Mouse (Mus musculus): ENCODE measurements at regions not wholly inside any gene's neighbourhood (a gene's known extent, or its start where the extent isn't known, plus 50 kb on each side); places are given as distances from the start of the nearest gene placed in this dataset.
A peak's percentile ranks its signal among the peaks of the same experiment; 100 is the strongest.

DNA sequence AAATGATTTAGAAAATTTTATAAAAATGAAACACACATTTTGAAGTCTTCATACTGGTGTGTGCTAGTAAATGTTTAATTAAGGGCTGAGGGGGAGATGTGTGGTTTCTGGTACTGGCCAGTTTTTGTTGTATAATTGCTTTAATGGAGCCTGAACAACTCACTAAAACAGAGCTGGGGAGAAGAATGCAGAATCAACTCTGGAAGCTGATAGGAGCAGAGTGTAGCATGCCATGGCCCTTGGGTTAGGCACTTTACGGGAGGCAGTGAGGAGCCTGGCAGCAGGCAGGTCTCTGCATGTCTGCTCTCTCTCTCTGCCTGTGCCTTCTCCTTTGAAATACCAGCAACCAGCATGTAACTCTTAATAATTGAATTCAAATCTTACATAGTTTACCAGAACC, 104.9 kb downstream of the Tmem30b start:
- Histone ChIP-seq H3K27me3 (replicated peaks; ENCODE audit: control insufficient read depth, insufficient read depth, low read length) (no peaks in the 10 kb centered on the region), H3K36me3 (ENCODE audit: control insufficient read depth, insufficient read depth, low read length) (no peaks in the 10 kb centered on the region), H3K9ac (ENCODE audit: low read length) (no peak overlapping the region), H3K4me3 (ENCODE audit: low read depth, low read length) (no peak overlapping the region), H3K4me1 (ENCODE audit: control insufficient read depth, insufficient read depth, low read length) (no peaks in the 10 kb centered on the region), H3K4me2 (ENCODE audit: low read length) (no peak overlapping the region), H3K27ac (ENCODE audit: low read depth, low read length) (no peak overlapping the region), H3K9me3 (replicated peaks; ENCODE audit: control insufficient read depth, low read length) (no peaks in the 10 kb centered on the region)
- WGBS = 48% methylated on average over 1 of the region's 1 CpGs
- no peak for ATAC-seq
- no peak for DNase-seq (ENCODE audit: low spot score)

DNA sequence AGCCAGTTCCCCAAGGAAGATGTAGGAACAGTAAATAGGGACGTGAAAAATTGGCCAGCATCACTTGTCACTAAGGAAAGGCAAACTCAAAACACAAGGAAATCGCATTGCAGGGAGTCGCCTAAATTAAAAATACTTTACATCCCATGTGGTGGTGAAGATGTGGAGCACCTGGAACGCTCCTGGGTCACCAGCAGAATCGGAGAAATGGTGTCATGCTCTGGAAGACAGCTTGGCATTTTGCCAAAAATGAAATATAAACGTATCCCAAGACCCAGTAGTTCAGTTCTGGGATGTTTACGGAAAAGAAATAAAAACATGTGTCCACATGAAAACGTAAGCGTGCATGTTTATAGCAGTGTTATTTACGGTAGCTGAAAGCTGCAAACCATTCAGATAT, 111.5 kb downstream of the Tmem30b start:
- Histone ChIP-seq H3K36me3 (ENCODE audit: control insufficient read depth, insufficient read depth, low read length) (no peaks in the 10 kb centered on the region), H3K9me3 (replicated peaks; ENCODE audit: control insufficient read depth, low read length) (no peaks in the 10 kb centered on the region), H3K4me1 (ENCODE audit: control insufficient read depth, insufficient read depth, low read length) (no peaks in the 10 kb centered on the region), H3K4me2 (ENCODE audit: low read length) (no peak overlapping the region), H3K27ac (ENCODE audit: low read depth, low read length) (no peak overlapping the region), H3K4me3 (ENCODE audit: low read depth, low read length) (no peak overlapping the region), H3K27me3 (replicated peaks; ENCODE audit: control insufficient read depth, insufficient read depth, low read length) (no peaks in the 10 kb centered on the region), H3K9ac (ENCODE audit: low read length) (no peak overlapping the region)
- ATAC-seq = no peak
- WGBS = 89% methylated on average over 10 of the region's 10 CpGs
- no peak for DNase-seq (ENCODE audit: low spot score)

DNA sequence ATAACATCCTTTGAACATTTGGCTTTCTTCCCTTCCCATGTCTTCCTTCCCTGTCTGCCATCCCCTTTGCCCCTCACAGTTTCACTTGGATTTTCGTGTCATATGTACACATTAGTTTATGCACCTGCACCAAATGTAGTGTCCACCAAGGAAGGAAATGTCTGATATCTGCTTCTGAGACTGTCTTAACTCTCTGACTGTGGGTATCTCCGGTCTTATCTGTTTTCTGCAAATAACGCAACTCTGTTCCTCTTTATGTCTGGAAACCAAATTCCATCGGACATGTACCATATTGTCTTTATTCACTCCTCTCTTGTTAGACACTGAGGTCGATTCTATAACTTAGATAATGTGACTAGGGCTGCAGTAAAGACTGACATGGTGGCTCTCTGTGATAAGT, 113.6 kb downstream of the Tmem30b start:
- DNase-seq (ENCODE audit: low spot score) (no peak), ATAC-seq (no peak)
- Histone ChIP-seq H3K4me1 (ENCODE audit: control insufficient read depth, insufficient read depth, low read length) (no peaks in the 10 kb centered on the region), H3K36me3 (ENCODE audit: control insufficient read depth, insufficient read depth, low read length) (no peaks in the 10 kb centered on the region), H3K4me2 (ENCODE audit: low read length) (no peak overlapping the region), H3K9ac (ENCODE audit: low read length) (no peak overlapping the region), H3K9me3 (replicated peaks; ENCODE audit: control insufficient read depth, low read length) (no peaks in the 10 kb centered on the region), H3K27me3 (replicated peaks; ENCODE audit: control insufficient read depth, insufficient read depth, low read length) (no peaks in the 10 kb centered on the region), H3K4me3 (ENCODE audit: low read depth, low read length) (no peak overlapping the region), H3K27ac (ENCODE audit: low read depth, low read length) (no peak overlapping the region)
- 89% methylated on average over 5 of the region's 5 CpGs for WGBS

DNA sequence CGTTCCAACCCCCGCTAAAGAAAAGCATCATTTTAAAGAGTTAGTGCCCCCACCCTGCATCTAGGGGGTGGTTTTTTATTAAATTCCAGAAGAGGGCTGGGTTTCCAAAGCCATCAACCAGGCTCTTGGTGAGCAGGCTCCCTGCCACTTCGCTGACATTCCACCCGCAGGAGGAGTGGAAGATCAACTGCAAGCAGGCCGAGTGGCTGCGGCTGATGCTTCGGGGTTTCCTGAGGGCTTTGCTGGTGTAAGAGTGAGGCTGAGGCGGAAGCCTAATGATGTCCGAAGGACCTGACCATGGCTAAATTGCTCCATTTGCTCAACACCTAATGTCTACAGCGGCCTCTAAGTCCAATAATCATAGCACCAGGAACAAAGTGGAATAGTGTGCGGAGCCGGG, 118.0 kb downstream of the Tmem30b start:
- Histone ChIP-seq H3K9me3 (replicated peaks; ENCODE audit: control insufficient read depth, low read length) (no peaks in the 10 kb centered on the region), H3K4me2 (ENCODE audit: low read length) (no peak overlapping the region), H3K9ac (ENCODE audit: low read length) (no peak overlapping the region), H3K27ac (ENCODE audit: low read depth, low read length) (no peak overlapping the region), H3K4me3 (ENCODE audit: low read depth, low read length) (no peak overlapping the region), H3K4me1 (ENCODE audit: control insufficient read depth, insufficient read depth, low read length) (no peaks in the 10 kb centered on the region), H3K36me3 (ENCODE audit: control insufficient read depth, insufficient read depth, low read length) (no peaks in the 10 kb centered on the region), H3K27me3 (replicated peaks; ENCODE audit: control insufficient read depth, insufficient read depth, low read length) (no peaks in the 10 kb centered on the region)
- no peak for DNase-seq (ENCODE audit: low spot score)
- ATAC-seq = no peak
- whole genome bisulfite sequencing = 71% methylated on average over 12 of the region's 12 CpGs

DNA sequence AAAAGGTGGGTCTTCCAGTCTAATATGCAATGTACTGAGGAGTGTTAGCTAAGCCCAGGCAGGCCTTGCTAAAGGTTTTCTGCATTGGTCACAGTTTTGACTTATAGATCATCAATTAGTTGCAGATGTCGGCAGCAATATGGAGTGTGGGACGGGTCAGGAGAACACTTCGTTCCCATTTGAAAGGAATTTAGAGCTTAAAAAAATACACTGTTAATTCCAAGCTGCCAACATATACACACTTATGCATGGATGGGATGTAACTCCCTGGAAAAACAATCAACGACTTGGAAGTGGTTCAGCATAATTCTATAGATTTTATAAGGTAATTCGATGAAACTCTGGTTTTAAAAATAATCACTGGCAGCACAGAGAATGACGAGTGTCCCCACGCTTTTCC, 121.4 kb downstream of the Tmem30b start:
- no peak for ATAC-seq
- no peak overlapping the region for H3K4me2 ChIP-seq (ENCODE audit: low read length)
- H3K27ac ChIP-seq (ENCODE audit: low read depth, low read length) = no peak overlapping the region
- no peaks in the 10 kb centered on the region for H3K4me1 ChIP-seq (ENCODE audit: control insufficient read depth, insufficient read depth, low read length)
- H3K9ac ChIP-seq (ENCODE audit: low read length) = no peak overlapping the region
- H3K4me3 ChIP-seq (ENCODE audit: low read depth, low read length) = no peak overlapping the region
- H3K27me3 ChIP-seq (replicated peaks; ENCODE audit: control insufficient read depth, insufficient read depth, low read length) = no peaks in the 10 kb centered on the region
- WGBS = 91% methylated on average over 7 of the region's 7 CpGs
- H3K36me3 ChIP-seq (ENCODE audit: control insufficient read depth, insufficient read depth, low read length) = no peaks in the 10 kb centered on the region
- no peak for DNase-seq (ENCODE audit: low spot score)
- H3K9me3 ChIP-seq (replicated peaks; ENCODE audit: control insufficient read depth, low read length) = no peaks in the 10 kb centered on the region

DNA sequence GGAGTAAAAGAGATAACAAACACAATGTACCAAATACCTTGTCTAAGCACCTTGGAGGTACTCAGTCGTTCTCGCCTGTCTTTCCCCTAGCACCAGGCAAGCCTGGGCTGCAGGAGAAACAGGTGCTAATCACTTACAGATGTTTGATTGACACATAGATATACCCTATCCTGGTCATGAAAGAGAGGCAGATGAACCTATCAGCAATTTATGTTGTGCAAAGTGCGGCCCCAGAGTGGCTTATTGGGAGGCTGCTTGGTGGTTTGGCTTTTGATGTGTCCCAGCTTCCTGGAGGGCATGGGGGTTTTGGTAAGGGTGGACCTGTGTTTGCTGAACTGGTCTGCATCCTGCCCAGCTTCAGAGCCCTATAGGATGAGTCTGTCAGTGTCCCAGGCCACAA, 129.1 kb downstream of the Tmem30b start:
- 88% methylated on average over 3 of the region's 3 CpGs for WGBS
- no peaks in the 10 kb centered on the region for H3K36me3 ChIP-seq (ENCODE audit: control insufficient read depth, insufficient read depth, low read length)

DNA sequence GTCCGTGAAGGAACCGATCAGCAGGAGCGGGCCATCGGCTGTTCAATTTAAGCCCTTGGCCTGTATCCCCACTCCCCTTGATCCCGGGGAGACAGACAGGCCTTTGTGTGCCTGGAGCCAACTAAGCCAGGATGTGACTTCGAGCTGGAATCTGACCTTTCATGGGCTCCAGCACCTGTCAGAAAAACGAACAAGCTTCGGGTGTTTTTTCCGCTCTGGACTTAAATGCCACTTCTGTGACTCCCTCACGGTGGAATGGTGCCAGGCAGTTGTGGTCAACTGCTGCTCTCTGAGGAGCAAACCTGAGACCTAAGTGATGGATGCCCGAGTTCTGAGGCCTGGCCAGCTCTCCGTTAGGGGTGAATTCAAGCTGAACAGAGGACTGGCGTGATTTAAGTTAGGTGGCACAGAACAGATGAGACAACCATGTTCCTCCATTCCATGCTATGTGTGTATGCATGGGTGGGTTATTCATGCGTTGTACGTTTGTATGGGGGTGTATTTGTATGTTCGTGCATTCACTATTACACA, 129.8 kb downstream of the Tmem30b start:
- Histone ChIP-seq H3K36me3 (ENCODE audit: control insufficient read depth, insufficient read depth, low read length) (no peaks in the 10 kb centered on the region), H3K4me1 (ENCODE audit: control insufficient read depth, insufficient read depth, low read length) (0 out of 2 replicates have a peak, but pooled peaks cover 2% of the 10 kb centered on the region), H3K27ac (ENCODE audit: low read depth, low read length) (no peak overlapping the region), H3K4me2 (ENCODE audit: low read length) (no peak overlapping the region), H3K4me3 (ENCODE audit: low read depth, low read length) (no peak overlapping the region), H3K9me3 (replicated peaks; ENCODE audit: control insufficient read depth, low read length) (no peaks in the 10 kb centered on the region), H3K27me3 (replicated peaks; ENCODE audit: control insufficient read depth, insufficient read depth, low read length) (no peaks in the 10 kb centered on the region), H3K9ac (ENCODE audit: low read length) (no peak overlapping the region)
- peak; percentile 38 for DNase-seq (ENCODE audit: low spot score)
- 42% methylated on average over 16 of the region's 16 CpGs for WGBS
- ATAC-seq = peak; percentile 50; the same call in 1 of the 2 replicates

More for the DNA sequence above, 129.1 kb downstream of the Tmem30b start:
- H3K4me2 ChIP-seq (ENCODE audit: low read length) = no peak overlapping the region
- DNase-seq (ENCODE audit: low spot score) (no peak), ATAC-seq (no peak)
- H3K4me3 ChIP-seq (ENCODE audit: low read depth, low read length) = no peak overlapping the region
- H3K9ac ChIP-seq (ENCODE audit: low read length) = no peak overlapping the region
- H3K4me1 ChIP-seq (ENCODE audit: control insufficient read depth, insufficient read depth, low read length) = 0 out of 2 replicates have a peak, but pooled peaks cover 2% of the 10 kb centered on the region
- no peak overlapping the region for H3K27ac ChIP-seq (ENCODE audit: low read depth, low read length)
- no peaks in the 10 kb centered on the region for H3K9me3 ChIP-seq (replicated peaks; ENCODE audit: control insufficient read depth, low read length)
- H3K27me3 ChIP-seq (replicated peaks; ENCODE audit: control insufficient read depth, insufficient read depth, low read length) = no peaks in the 10 kb centered on the region

DNA sequence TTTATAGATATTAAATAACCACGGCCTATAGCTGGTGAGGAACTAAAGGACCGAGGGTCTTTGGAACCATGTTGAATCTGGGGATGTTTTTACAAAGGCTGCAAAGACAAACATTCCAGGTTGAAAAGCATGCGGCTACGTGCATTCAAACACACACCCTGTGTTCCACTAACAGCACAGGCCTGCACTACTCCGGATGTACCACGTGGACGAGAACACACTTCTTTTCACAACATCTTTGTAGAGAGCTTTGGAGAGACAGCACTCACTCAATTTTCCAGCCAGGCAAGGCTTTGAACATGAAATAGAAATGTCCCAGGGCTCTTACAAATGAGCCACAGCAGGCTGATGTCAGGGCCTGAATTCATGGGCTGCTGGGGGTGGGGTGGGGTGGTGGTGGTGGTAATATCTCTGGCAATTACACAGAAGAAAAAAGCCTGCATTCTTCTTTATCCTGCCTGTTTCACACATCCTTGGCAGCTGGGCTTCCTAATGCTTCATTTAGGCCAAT, 129.3 kb downstream of the Slc38a6 start:
- H3K27ac ChIP-seq (ENCODE audit: low read depth, low read length) = no peak overlapping the region
- DNase-seq (ENCODE audit: low spot score) (no peak), ATAC-seq (peak; percentile 61; the same call in 1 of the 2 replicates)
- no peaks in the 10 kb centered on the region for H3K27me3 ChIP-seq (replicated peaks; ENCODE audit: control insufficient read depth, insufficient read depth, low read length)
- H3K9ac ChIP-seq (ENCODE audit: low read length) = no peak overlapping the region
- WGBS = 57% methylated on average over 7 of the region's 7 CpGs
- no peak overlapping the region for H3K4me3 ChIP-seq (ENCODE audit: low read depth, low read length)
- H3K9me3 ChIP-seq (replicated peaks; ENCODE audit: control insufficient read depth, low read length) = no peaks in the 10 kb centered on the region
- H3K4me1 ChIP-seq (ENCODE audit: control insufficient read depth, insufficient read depth, low read length) = 0 out of 2 replicates have a peak, but pooled peaks cover 2% of the 10 kb centered on the region
- H3K4me2 ChIP-seq (ENCODE audit: low read length) = no peak overlapping the region
- H3K36me3 ChIP-seq (ENCODE audit: control insufficient read depth, insufficient read depth, low read length) = no peaks in the 10 kb centered on the region

DNA sequence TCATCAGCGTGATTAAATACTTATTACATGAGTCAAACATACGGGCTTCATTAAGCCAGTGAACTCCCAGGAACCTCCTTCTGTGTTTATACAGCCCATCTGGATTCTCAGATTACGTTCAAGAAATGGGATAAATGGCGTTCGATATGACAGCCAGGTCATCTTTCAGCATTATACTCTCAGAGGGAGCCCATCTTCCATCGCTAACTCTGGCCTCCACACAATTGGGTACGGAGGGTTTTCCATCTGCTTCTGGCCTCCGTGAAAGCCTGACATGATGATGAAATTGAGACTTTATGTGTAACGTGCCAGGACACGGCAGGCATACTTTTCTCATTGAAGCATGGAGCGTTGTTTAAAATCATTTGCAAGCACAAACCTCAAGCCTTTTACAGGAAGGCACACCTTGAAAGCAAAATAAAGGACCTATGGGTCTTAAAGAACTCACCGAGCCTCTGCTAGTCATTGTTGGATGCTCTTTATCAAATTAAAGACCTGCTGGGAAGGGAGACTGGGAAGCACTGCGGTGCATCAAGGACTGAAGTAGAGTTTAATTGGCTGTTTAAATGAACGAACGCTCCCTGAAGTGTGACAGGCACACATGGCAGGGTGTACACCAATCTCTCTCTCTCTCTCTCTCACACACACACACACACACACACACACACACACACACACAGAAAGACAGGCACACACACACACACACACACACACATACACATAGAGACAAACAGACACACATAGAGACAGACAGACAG, 127.0 kb downstream of the Slc38a6 start:
- H3K36me3 ChIP-seq (ENCODE audit: control insufficient read depth, insufficient read depth, low read length) = no peaks in the 10 kb centered on the region
- H3K27me3 ChIP-seq (replicated peaks; ENCODE audit: control insufficient read depth, insufficient read depth, low read length) = no peaks in the 10 kb centered on the region
- no peaks in the 10 kb centered on the region for H3K9me3 ChIP-seq (replicated peaks; ENCODE audit: control insufficient read depth, low read length)
- no peak overlapping the region for H3K4me2 ChIP-seq (ENCODE audit: low read length)
- DNase-seq (ENCODE audit: low spot score) (peak; percentile 27), ATAC-seq (0 out of 2 replicates have a peak, but pooled peaks have one; percentile 37)
- no peak overlapping the region for H3K27ac ChIP-seq (ENCODE audit: low read depth, low read length)
- 37% methylated on average over 15 of the region's 15 CpGs for WGBS
- H3K4me3 ChIP-seq (ENCODE audit: low read depth, low read length) = no peak overlapping the region
- H3K4me1 ChIP-seq (ENCODE audit: control insufficient read depth, insufficient read depth, low read length) = 0 out of 2 replicates have a peak, but pooled peaks cover 2% of the 10 kb centered on the region
- H3K9ac ChIP-seq (ENCODE audit: low read length) = no peak overlapping the region

Data from forebrain, embryonic 14.5 days (tissue).